Mouse (Mus musculus): ENCODE measurements around the gene Rarb.

The Rarb gene

DNA sequence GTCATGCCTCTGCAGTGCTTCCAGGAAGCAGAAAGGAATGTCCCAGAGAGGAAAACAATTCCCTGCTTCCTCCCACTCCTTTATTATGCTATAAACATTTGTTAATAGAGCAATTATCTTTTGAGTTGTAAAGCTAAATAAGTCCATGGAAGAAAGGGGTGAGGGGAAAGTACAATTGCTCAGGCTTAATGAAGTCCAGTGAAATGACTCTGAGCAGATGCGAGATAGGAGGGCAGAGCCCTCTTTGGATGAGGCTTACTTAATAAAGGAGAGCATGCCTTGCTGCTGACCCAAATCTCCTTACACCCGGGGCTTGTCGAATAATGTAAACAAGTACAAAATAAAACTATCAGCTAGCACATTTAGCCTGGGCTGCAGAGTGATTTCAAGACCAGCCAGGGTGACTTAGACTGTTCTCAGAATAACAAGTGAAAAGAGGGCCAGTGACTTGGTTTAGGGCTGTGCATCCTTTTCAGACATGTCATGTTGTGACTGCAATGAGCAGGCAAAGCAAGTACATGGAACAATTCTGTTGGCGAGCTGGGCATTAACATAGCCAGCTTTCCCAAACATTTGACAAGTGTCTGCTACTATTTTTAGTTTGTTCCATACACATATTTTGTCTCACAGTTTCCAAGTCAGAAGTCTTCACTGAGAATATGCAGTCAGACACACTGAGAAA is 83.5 kb downstream of the Rarb start:
- DNase-seq (ENCODE audit: inconsistent age in 2 of 2, low spot score in 1 of 2), result no peak

DNA sequence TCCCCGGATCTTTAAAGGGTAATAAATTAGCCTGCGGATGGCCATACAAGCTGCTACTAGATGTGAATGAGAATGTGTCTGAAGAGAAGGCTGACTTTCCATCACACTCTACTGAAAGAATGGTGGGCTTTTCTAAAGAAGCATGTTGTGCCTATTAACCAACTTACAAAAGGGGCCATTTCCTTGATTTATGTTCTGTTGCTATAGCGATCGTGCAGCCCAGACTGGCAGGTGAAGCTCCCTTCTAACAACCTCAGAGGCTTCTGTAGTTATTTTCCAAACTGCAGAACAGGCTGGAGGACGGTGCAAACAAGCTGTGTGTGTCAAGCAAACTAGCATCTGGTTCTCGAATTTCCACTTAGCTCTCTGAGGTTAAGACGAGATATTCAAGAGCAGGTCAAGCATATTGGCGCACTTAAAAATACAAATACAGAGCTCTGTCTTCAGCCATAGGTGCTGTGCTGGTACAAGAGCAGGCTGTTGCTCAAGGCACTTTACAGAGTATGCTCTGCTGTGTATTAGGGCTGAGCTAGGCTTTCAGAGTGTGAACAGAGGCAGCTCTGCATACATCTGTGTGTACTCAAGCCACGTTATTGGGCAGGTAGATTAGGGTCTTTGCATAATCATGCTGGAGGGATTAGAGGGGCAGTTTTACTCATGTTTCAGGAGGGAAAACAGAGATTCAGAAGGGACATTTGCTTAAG is 85.2 kb downstream of the Rarb start:
- no peak for DNase-seq (ENCODE audit: inconsistent age in 2 of 2, low spot score in 1 of 2)

DNA sequence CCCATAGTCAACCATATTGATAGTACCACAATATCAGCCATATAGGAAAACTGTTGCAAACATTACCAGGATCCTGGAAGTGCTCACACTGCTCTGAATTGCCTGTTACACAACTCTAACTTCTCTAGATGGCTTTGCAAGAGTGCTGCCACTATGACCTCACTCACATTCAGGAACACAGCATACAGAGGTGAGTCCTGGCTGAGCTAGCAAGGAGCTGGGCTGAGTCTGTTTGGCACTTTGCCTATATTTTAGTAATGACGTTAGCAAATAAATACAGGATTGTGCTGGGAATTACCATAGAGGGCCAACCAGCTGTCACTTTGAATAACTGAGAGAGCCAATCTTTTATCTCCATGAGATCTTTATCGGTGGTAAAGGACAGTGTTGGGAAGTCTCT is 86.9 kb downstream of the Rarb start:
- DNase-seq (ENCODE audit: inconsistent age in 2 of 2, low spot score in 1 of 2), result no peak

- DNase-seq (ENCODE audit: inconsistent age in 2 of 2, low spot score in 1 of 2), result no peak
Measured at GRCm38 (mm10) chr14:16728175-16728838, 90.6 kb downstream of the Rarb start.

DNA sequence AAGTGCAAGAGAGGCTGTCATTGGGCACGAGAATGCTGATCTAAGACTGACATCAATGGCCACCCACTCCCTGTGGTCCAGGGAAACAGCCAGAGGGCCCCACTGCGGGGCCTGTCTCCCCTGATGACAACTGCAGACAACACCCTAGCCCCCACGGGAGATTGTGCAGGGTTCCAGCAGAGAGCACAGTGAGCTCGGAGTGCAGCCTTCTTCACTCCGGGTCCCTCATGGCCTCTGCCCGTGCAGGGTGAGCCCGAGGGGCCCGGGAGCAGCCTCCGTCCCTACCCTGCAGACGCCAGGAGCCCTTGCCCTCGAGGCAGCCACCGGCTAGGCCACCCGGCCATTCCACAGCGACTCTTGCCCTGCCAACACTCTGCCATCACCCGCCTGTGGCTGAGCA is 95.0 kb downstream of the Rarb start:
- no peak for DNase-seq (ENCODE audit: inconsistent age in 2 of 2, low spot score in 1 of 2)

GRCm38 (mm10) chr14:16717821-16718220 is 101.1 kb downstream of the Rarb start:
- DNase-seq (ENCODE audit: inconsistent age in 2 of 2, low spot score in 1 of 2), result no peak

- no peak for DNase-seq (ENCODE audit: inconsistent age in 2 of 2, low spot score in 1 of 2)
Measured at GRCm38 (mm10) chr14:16714344-16714955, 104.5 kb downstream of the Rarb start.

GRCm38 (mm10) chr14:16713773-16714172 is 105.2 kb downstream of the Rarb start:
- DNase-seq (ENCODE audit: inconsistent age in 2 of 2, low spot score in 1 of 2), result no peak

- peak in 1 of 2 experiments; percentile 35 for DNase-seq (ENCODE audit: inconsistent age in 2 of 2, low spot score in 1 of 2)
Measured at GRCm38 (mm10) chr14:16699228-16699627, 119.7 kb downstream of the Rarb start.

GRCm38 (mm10) chr14:16695453-16696120 is 123.4 kb downstream of the Rarb start:
- DNase-seq (ENCODE audit: inconsistent age in 2 of 2, low spot score in 1 of 2), result peak; percentile 40 to 64

- no peak for DNase-seq (ENCODE audit: inconsistent age in 2 of 2, low spot score in 1 of 2)
Measured at GRCm38 (mm10) chr14:16678335-16678734, 140.6 kb downstream of the Rarb start.

- no peak for DNase-seq (ENCODE audit: inconsistent age in 2 of 2, low spot score in 1 of 2)
Measured at GRCm38 (mm10) chr14:16677081-16677480, 141.9 kb downstream of the Rarb start.

- DNase-seq (ENCODE audit: inconsistent age in 2 of 2, low spot score in 1 of 2), result no peak
Measured at GRCm38 (mm10) chr14:16670571-16670970, 148.4 kb downstream of the Rarb start.

DNA sequence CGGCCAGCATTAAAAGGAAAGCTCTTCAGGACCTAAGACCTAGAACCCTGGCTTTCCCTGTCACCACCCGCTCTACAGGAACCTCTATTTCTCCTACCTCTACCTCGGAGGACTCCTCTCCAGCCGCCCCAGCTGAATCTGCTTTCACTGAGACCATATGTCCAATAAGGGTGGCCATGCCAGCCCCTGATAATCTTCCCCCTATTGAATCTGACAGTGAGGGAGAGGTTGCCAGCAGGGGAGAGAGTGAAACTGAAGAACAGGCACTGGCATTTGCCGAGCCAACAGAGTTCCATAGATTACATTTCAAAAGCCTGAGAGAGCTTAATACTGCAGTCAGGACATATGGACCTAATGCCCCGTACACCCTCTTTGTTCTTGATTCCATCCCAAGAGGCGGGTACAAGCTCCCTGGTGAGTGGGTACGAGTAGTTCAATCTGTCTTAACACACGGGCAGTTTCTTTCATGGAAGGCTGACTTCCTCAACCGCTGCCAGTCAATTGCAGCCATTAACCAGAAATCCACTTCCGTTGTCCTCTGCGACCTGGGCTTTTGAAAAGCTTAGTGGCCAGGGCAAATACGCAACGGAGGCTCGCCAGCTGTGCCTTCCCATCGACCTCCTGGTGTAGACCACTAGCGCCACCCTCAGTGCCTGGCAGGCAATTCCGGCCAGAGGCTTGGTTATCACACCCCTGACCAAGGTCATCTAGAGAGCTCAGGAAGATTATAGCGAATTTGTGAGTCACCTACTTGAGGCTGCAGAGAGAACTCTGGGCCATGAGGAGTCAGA is 179.6 kb downstream of the Rarb start:
- no peak for DNase-seq (ENCODE audit: inconsistent age in 2 of 2, low spot score in 1 of 2)

GRCm38 (mm10) chr14:16613975-16614374 is 205.0 kb downstream of the Rarb start:
- DNase-seq (ENCODE audit: inconsistent age in 2 of 2, low spot score in 1 of 2), result no peak

DNA sequence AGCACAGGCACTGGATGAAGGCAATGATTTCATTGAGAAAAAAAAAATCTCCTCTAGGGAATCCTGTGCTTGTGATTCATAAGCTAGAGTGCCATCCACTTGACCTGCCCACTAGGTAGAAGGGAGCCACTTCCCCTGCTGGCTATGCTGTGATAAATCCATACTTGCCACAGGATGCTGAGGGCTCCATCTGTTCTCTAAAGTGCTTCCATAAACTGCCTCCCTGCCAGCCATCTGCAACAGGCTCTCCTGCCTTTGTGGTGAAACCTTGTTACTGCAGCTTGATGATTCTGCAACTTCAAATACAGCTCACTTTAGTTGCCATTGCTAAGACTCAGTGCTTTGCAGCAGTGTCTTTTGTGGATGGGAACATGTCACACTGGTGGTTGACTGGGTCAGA is 213.5 kb downstream of the Rarb start:
- peak in 1 of 2 experiments; percentile 21 for DNase-seq (ENCODE audit: inconsistent age in 2 of 2, low spot score in 1 of 2)

GRCm38 (mm10) chr14:16604469-16605064 is 214.4 kb downstream of the Rarb start:
- peak in 1 of 2 experiments; percentile 36 for DNase-seq (ENCODE audit: inconsistent age in 2 of 2, low spot score in 1 of 2)

DNA sequence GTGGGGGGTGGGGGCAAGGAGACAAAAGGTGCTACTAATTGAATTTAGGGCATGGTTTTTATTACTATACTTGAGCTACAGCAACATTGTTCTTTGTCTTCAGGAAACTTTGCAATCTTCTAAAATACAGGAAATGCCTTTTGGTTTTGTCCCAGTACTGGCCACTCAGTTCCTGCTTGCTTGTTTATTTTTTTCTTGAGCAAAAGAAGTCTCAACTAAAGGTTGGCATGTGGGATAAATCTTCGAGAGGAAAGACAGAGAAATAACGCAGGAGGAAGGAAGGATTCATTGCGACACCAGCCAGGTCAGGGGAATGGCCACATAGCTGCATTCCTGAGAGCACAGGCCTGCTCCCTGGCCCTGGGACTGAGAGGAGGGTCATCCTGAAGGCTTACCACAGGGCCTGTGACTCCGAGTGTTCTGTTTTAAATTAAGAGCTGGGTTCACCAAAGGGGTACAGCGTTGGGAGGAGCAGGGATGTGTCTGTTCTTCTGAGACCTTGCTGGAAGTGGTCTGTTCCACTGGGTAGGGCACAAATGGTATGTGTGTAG is 215.8 kb downstream of the Rarb start:
- peak; percentile 45 to 73 for DNase-seq (ENCODE audit: inconsistent age in 2 of 2, low spot score in 1 of 2)

DNA sequence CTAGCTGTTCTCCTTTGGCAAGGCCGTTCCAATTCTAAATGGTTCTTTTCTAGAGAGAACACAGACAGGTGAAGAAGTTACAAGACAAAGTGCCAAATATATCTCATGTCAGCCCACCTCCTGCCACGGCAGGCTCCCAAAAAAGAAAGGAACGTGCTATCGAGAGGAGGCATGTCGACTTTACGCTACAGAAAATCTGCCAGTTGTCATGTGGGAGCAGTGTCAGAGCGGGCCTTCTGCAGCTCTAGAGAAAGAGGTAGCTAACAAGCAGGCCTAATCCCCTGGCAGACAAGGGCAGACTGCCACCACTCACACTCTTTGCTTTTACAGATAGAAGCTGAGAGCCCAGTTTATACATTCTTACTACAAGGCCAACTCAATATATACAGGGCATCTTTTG is 219.7 kb downstream of the Rarb start:
- DNase-seq (ENCODE audit: inconsistent age in 2 of 2, low spot score in 1 of 2), result no peak

- DNase-seq (ENCODE audit: inconsistent age in 2 of 2, low spot score in 1 of 2), result peak; percentile 50 to 84
Measured at GRCm38 (mm10) chr14:16598074-16598501, 220.9 kb downstream of the Rarb start.
